Mouse (Mus musculus) liver, adult (tissue): ENCODE data around the gene Nrip2.

Experiments used
- GATA4 ChIP-seq: IDR thresholded peaks from 2 replicates; pipeline ENCODE4 v1.6.1; 2014; ENCODE audit warnings: mild to moderate bottlenecking, low read length; ENCODE audit not compliant: insufficient replicate concordance

Gene Nrip2

DNA sequence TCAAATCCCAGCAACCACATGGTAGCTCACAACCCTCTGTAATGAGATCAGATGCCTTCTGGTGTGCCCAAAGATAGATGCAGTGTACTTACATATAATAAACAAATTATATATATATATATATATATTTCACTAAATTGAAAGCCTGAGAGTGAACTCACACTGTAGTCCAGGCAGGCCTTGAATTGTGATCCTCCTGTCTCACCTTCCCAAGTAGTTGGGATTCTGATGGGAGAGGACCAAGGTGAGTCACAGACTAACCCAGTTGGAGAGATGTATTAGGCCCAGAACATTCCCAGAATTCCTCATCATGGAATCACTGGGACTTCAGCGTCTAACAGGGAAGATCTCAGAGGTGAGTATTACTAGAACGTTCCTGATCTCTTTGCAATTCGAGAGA is at the start of gene Nrip2:
Nrip2 (plus strand) TSS at position 301 of the 400 bp plus-strand sequence.
- TF ChIP-seq GATA4, result no peak

DNA sequence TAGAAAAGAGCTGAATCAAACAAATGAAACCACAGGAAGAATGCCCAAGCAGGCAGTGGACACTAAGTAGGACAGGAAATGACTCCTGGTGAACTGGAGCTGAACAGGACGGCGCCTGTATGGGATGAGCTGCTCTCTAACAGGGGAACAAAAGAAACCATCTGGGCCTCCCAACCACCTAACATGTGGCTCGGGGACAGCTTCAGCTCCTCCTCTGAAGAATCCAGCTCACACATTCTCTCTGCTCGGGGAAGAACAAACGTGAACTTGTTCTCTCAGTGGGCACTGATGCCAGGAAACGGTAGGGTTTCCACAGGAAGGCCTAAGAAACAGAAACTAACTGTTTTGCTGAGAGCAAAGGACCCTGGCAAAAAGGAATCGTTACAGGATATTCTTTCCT is 49.4 kb upstream of the Nrip2 start:
- TF ChIP-seq GATA4, result no peak

DNA sequence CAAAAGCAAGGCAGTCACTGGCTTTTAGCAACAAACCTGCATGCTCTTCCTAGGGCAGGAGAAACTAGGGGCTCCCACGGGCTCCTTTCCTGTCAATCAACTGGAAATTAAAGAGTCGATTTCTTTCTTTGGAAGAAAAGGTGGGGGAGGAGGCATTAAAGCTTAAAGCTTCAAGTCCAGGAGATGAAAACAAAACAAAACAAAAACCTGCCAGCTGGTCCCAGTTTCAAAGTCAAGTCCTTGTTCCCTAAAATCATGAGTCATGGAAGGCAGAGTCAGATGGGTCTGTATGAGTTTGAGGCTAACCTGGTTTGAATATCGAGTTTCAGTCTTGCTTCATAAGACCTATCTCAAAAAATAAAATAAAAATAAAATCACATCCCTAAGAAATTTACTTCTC is 45.0 kb upstream of the Nrip2 start:
- no peak for TF ChIP-seq GATA4

DNA sequence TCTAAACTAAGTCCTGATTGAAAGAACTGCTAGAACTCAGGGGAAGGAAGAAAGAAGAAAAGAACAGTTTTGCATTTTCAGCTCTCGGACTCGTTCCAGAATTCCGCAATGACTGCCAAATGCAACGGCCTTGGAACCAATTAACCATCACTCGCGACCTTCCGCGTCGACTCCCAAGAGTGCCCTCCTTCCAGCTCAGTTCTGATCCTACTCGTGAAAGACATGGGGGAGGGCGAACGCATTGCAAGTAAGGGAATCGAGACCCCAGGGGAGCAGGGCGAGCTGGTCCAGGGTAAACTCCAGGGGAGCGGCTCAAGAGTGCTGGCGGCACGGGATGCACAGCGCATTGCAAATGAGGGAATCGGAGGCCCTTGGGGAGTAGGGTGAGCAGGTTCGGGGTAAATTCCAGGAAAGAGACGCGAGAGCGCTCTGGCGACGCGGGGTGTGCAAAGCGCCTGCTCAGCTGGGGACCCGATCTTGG is 43.9 kb upstream of the Nrip2 start:
- TF ChIP-seq GATA4, result no peak

DNA sequence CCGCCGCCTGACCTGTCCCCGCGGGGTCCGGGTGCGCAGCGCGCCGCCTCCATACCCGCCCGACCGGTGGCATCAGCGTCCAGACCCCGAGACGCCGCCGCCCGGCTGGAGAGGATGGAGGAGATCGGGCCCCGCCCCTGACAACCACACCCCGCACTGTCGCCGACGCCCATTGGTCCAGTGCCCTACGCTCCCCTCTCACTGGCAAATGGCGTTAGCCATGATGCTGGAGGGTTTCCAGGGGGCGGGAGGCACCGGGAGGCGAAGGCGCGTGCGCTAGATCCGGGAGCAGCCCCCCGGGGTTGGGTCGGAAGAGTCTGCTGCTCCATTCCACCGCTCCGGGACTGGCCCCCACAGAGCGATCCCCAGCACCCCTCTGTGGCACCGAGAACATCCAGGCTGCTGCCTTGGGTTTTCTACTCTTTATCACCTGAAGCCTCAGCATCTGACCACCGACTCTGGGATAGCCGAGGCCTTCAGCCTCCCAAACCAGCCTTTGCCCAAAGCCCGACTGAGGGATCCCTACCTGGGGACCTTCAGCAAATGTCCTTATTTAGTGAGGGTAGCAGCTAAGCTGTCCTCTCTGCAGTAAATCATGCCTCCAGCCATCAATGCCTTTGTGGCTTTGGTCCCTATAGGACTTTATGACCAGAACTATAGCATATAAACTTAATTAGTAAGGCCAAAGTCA is 43.2 kb upstream of the Nrip2 start, which contains the start of gene Tulp3:
Tulp3 (minus strand) TSS at position 126 of the 691 bp plus-strand sequence.
- TF ChIP-seq GATA4, result no peak

DNA sequence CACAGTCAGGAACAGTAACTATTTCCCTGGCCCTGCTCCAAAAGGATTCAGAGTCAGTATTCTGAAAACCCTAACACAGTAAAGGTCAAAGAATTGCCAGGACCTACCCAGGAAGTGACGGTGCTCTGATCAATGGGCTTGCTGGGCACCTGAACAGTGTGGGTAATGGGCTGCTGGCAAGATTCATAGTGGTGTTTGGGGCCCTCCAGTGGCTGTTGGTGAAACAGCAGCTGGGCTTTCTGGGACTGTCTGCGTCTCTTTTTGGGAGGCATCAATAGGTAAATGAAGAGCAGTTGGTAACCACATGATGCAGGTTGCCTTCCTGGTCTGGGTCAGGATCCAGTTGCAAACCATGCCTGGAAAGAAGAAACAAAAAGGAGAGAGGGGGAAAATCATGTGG is 40.1 kb upstream of the Nrip2 start:
- TF ChIP-seq GATA4, result no peak

DNA sequence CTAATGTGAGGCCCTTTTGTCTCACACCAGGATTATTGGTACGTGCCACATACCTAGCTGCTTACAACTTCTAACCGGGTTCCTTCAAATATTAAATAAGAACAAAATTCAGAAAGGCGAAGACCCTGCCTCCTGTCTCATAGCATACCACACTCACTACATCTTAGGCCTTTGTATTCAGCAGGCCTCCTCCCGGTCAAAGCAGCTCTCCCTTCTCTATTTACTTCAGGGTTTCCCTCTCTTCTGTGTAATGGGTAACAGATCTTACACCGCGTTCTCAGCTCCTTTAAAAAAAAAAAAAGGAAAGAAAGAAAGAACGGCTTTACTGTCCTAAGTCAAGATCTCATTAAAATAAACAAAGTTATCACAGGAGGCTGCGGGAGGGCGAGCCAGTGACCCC is 37.2 kb upstream of the Nrip2 start:
- TF ChIP-seq GATA4, result no peak

DNA sequence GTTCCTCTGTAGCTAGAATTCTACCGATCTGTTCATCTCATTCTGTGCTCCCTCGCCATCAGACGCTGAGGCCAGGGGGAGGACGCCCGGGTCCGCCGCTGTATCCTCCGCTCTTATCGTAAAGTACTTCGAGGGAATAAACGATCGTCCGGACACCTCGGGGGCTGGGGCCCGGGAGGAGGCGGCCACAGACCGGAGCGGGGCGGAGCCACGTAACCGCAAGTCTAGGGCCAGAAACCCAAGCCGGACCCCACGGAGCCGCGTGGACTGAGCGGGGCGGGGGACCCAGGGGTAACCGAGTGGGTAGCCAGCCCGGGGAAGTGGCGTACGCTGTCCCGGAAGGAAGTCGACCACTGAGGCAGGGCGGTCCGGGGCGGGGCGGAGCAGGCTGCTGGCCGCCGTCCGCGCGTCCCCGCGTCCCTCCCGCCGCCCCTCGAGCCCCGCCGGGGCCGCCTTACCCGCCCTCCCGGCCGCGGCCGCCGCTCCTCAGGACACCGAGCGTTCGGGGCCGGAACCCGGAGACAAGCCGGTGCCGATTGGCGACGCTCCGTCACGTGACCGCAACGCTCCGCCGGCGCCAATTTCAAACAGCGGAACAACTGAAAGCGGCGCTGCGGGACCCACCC is 36.6 kb upstream of the Nrip2 start, which contains the start of the genes Rhno1 and Foxm1:
Rhno1 (minus strand) TSS at position 531 of the 626 bp plus-strand sequence.
Foxm1 (plus strand) TSS at position 587 of the 626 bp plus-strand sequence.
- peak; percentile 24; the same call in 1 of the 2 replicates for TF ChIP-seq GATA4

DNA sequence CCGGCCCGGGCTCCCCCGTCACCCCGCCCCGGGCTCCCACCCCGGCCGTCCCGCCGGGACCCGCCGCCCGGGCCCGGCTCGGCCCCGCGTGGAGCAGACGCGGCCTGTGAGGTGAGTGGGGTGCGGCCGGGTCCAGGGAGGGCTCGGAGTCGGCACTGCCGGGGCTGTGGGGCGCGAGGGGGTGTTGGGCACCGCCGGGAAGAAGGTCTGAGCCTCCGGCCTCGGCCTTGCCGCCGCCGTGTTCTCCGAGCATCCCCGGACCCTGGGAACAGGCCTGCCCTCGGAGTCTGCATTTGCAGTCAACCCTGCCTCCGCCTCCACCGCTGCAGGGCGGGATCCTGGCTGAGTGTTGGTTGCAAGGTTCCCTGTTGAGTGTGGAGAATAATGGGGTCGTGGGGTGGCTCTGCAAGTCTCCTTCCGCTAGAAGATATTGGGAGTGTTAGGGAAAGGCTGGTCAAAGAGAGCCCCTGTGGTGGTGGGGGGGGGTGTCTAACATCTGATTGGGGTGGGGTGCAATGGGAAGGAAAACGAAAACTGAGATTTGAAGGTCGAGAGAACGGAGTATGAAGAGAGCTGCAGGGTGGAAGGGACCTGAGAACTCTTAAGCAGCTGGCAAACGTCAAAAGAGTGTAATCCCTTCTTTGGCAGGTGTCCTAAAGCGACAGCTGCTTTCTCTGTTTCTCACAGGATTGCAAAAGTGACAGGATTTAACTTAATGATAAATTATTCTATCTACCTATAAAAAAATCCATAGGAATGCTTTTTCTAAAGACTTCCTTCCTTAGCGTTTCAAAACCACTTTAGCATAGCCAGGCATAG is 35.9 kb upstream of the Nrip2 start:
- no peak for TF ChIP-seq GATA4

DNA sequence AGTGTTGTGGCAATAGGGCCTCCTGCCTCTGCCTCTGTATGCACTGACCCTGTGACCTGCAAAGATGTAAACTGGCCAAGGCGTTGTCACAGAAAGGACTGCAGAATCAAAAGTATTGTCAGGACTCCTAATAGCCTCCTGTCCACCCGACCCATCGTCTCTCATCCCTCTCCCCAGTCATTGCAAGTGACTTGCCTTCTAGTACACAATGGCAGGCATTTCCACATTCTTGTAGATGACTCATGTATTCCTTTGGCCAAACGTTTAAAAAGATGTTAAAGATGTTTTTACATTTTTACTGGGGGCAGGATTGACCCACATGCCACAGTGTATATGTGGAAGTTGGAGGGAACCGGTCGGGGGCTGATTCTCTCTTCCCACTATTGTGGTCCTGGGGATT is 34.4 kb upstream of the Nrip2 start:
- TF ChIP-seq GATA4, result no peak

DNA sequence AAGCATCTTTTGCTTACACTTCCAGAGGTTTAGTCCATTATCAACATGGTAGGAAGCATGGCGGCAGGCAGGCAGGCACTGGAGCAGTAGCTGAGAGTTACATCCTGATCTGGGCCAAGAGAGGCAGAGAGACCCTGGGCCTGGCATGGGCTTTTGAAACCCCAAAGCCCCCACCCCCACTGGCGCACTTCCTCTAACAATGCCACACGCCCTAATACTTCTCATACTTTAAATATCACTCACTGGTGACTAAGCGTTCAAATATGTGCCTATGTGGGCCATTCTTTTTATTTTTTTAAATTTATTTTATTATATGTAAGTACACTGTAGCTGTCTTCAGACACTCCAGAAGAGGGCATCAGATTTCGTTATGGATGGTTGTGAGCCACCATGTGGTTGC is 32.6 kb upstream of the Nrip2 start:
- no peak for TF ChIP-seq GATA4

DNA sequence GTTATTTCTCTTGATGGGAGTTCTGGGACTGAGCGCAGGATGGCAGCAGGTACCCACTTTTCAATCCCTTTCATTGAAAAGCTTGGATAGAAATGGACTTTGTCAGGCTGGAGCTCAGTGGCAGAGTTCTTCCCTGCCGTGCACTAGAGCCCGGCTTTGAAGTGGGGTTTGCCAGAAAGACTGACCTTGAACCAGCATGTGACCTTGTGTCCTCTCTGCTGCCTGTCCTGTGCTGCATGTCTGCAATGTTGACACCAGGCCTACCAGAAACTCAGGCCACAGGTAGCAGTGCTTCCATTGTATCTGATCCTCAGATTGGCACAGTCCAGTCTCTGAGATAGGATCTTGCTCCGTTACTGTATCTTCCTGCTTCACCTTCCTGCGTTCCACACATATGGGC is 29.1 kb upstream of the Nrip2 start:
- no peak for TF ChIP-seq GATA4

DNA sequence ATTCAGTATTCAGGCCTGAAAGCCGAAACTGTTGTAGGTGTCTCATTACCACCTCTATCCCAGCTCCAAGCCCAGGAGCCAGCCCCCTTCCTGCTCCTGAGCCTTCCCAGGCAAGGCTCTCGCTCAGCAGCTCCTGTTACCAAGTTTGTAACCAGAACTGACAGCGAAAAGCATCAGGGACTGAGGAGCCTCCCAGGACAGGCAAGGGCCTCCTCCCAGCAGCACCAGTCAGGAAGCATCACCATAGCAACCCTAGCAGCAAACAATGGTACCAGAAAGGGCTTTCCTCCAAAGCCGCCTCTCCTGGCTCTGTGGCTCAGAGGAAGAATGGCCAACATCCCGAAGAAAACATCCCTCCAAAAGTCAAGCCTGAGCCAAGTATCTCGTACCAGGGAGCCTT is 23.9 kb upstream of the Nrip2 start, which contains the start of the genes Tex52 and Gm44596:
Tex52 (plus strand) TSS at position 265 of the 400 bp plus-strand sequence.
Gm44596 (plus strand) TSS at position 312 of the 400 bp plus-strand sequence.
- no peak for TF ChIP-seq GATA4

DNA sequence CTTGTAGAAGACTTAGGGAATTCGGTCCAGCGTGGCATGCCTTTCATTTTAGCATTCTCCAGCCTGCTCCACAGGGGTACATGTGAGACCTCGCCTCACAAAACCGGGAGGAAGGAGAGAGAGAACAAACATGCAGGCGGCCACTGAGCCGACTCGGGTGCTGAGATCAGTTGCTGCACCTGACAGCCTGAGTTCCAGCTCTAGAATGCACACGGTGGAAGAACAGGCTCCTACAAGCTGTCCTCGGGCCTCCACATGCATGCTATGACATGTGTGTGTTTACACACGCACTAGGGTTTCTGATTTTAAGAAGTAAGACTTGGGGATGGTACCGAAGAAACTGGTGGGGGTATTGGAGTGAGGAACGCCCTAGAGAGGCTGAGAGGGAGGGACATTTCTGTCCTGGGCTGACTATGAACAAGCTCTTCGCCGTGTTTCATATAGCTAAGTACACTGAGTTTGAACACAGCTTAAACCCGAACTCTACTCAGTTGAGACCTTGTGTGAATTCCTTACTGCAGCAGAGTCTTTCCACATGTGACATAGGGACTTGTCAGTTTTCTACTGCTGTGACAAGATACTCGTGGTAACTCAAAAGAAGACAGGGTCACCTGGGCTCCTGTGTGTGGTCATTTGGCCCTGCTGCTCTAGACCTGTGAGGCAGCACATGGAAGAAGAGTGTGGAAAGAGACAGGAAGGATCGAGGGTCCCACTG is 22.6 kb upstream of the Nrip2 start:
- TF ChIP-seq GATA4, result no peak

DNA sequence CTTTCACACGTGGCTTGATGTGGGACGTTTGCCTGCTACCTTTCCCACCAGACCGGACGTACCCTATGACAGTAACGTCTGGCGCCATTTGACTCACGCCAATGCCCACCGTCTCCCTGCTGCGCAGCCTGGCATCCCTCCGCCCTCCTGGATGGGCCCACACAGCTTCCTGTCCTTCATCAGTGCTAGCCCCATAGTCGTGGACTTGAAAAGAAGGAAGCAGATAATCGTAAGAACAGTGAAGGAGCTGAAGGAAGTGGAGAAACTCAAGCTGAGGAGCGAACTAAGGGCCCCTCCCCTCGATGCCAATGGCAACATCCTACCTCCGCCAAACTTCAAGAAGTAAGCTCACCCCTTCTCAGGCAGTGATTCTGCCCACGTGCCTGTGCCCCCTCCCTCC is 19.5 kb upstream of the Nrip2 start:
- TF ChIP-seq GATA4, result no peak
